Mouse (Mus musculus) embryonic facial prominence, embryonic 12.5 days (tissue): ENCODE results near the gene Cst13. TPM values are rescaled to one million over a fixed set of nuclear protein-coding genes. Genes with fewer than 3 reads are reported as not detected.

Experiments
- ATAC-seq: fragments of 200-750 bp; cut with Nextera tagmentation; 2 replicates; pipeline ENCODE4 v1.8.0; 2017; ENCODE audit not compliant: insufficient number of reproducible peaks, insufficient read depth, low FRiP score, low TSS enrichment
- H3K27ac ChIP-seq: fragments of 300-500 bp; sonication (generic); 2 replicates; pipeline ENCODE4 v1.5.1; 2016; ENCODE audit warnings: mild to moderate bottlenecking
- H3K27me3 ChIP-seq: fragments of 300-500 bp; sonication (generic); 2 replicates; pipeline ENCODE4 v1.6.1; 2016; ENCODE audit warnings: mild to moderate bottlenecking, moderate library complexity
- H3K36me3 ChIP-seq: fragments of 300-500 bp; sonication (generic); 2 replicates; pipeline ENCODE4 v1.6.1; 2016; ENCODE audit warnings: mild to moderate bottlenecking
- H3K4me1 ChIP-seq: fragments of 300-500 bp; sonication (generic); 2 replicates; pipeline ENCODE4 v1.6.1; 2016
- H3K4me2 ChIP-seq: fragments of 300-500 bp; sonication (generic); replicated peaks from 2 replicates; pipeline ENCODE4 v1.6.1; 2016; ENCODE audit warnings: mild to moderate bottlenecking, moderate library complexity
- H3K4me3 ChIP-seq: fragments of 300-500 bp; sonication (generic); 2 replicates; pipeline ENCODE4 v1.5.1; 2016; ENCODE audit warnings: mild to moderate bottlenecking
- H3K9ac ChIP-seq: fragments of 300-500 bp; sonication (generic); 2 replicates; pipeline ENCODE4 v1.6.1; 2016; ENCODE audit warnings: mild to moderate bottlenecking, moderate library complexity
- H3K9me3 ChIP-seq: fragments of 300-500 bp; sonication (generic); 2 replicates; pipeline ENCODE4 v1.6.1; 2016; ENCODE audit warnings: mild to moderate bottlenecking, moderate library complexity
- WGBS: fragments of 180-500 bp; shearing (Covaris S2); methylation state at CpG from one replicate; pipeline ENCODE4 v1.1.7; 2016; 5-methylcytosine and 5-hydroxymethylcytosine counted together
- polyA plus RNA-seq: library from polyadenylated mRNA; unstranded; fragments of >200 nt; fragmentation: Nextera tagmentation; extraction: Ambion mirVana; gene quantifications from 2 replicates; pipeline ENCODE4 v1.2.1, GENCODE M21; 2016

Gene Cst13
- polyA plus RNA-seq, 1 experiment from 2014 or later: not detected

DNA sequence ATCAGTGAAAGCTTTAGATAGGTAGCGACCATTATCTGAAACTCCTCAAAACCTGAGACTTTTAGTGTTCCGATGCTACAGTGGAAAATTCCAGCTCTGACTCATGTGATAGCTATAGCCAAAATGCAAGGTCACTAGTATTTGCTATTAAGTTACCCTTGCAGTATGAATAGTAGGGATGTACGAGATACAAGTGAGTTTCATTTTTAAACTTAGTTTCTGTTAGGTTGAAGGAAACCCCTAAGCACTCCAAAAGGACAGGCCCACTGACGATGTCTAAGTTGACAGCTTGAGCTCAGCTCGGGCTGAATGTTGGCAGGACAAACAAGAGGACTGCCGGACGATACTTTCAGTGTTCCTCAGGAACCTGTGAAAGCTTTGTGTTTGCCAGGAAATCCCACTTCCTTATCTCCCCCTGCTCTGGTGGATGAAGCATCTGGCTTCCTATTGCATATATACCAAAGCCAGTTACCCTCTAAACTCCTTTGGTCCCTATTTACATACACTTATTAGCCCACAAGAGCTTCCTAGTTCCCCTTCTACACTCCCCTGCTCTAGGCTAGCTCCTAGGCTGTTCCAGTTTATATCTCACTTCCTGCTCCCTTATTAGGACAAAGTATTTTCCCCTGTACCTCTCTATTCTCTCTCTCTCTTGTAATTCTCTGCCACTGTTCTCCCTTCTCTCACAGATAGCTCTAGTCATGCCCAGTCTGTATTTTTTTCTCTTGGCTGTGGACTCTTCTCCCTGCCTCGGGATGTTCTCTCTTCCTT is 36.9 kb downstream of the Cst13 start:
- H3K36me3 ChIP-seq: no peaks in the 10 kb centered on the region
- ATAC-seq: no peak
- no peak overlapping the region for H3K4me3 ChIP-seq
- H3K27ac ChIP-seq: no peak overlapping the region
- H3K4me2 ChIP-seq: no peak overlapping the region
- no peaks in the 10 kb centered on the region for H3K27me3 ChIP-seq
- no peaks in the 10 kb centered on the region for H3K9me3 ChIP-seq
- no peak overlapping the region for H3K9ac ChIP-seq
- no peaks in the 10 kb centered on the region for H3K4me1 ChIP-seq
- 76% methylated on average over 8 of the region's 8 CpGs for WGBS

GRCm38 (mm10) chr2:148857506-148857905 is 37.6 kb downstream of the Cst13 start:
- Histone ChIP-seq H3K27ac (no peak overlapping the region), H3K9ac (no peak overlapping the region), H3K36me3 (no peaks in the 10 kb centered on the region), H3K9me3 (no peaks in the 10 kb centered on the region), H3K27me3 (no peaks in the 10 kb centered on the region), H3K4me1 (no peaks in the 10 kb centered on the region), H3K4me2 (no peak overlapping the region), H3K4me3 (no peak overlapping the region)
- WGBS: 81% methylated on average over 4 of the region's 4 CpGs
- ATAC-seq: no peak

DNA sequence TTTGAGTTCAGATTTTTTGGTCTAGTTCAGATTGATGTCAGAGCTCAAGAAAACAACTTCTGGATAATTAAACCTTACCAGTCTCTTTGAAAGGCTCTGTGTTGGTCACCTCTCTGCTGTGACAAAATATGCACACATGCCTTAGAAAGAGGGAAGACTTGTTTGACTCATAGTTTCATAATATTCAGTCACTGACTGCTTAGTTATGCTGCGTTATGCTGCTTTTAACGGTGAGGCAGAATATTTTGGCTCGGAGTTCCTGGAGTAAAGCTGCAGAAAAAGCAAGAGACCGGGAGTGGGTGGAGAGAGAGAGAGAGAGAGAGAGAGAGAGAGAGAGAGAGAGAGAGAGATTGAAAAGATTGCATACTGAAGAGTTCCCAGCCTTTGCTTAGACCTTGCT is 41.1 kb downstream of the Cst13 start:
- H3K36me3 ChIP-seq: no peaks in the 10 kb centered on the region
- no peak overlapping the region for H3K27ac ChIP-seq
- 88% methylated on average over 4 of the region's 4 CpGs for WGBS
- no peaks in the 10 kb centered on the region for H3K4me1 ChIP-seq
- no peak overlapping the region for H3K4me3 ChIP-seq
- no peaks in the 10 kb centered on the region for H3K27me3 ChIP-seq
- no peak overlapping the region for H3K4me2 ChIP-seq
- H3K9ac ChIP-seq: no peak overlapping the region
- no peaks in the 10 kb centered on the region for H3K9me3 ChIP-seq
- no peak for ATAC-seq

GRCm38 (mm10) chr2:148861693-148862092 is 41.8 kb downstream of the Cst13 start:
- Histone ChIP-seq H3K27me3 (no peaks in the 10 kb centered on the region), H3K9me3 (no peaks in the 10 kb centered on the region), H3K9ac (no peak overlapping the region), H3K27ac (no peak overlapping the region), H3K36me3 (no peaks in the 10 kb centered on the region), H3K4me3 (no peak overlapping the region), H3K4me2 (no peak overlapping the region), H3K4me1 (no peaks in the 10 kb centered on the region)
- ATAC-seq: no peak

- H3K4me3 ChIP-seq: no peak within 1 kb of the TSS
- H3K4me2 ChIP-seq: no peak within 1 kb of the TSS
- H3K9me3 ChIP-seq: no peaks in the 10 kb centered on the region
- H3K36me3 ChIP-seq: no peaks in the 10 kb centered on the region
- 68% methylated on average over 2 of the region's 2 CpGs for WGBS
- no peak for ATAC-seq
- H3K9ac ChIP-seq: no peak within 1 kb of the TSS
- H3K27ac ChIP-seq: no peak within 1 kb of the TSS
- H3K4me1 ChIP-seq: no peaks in the 10 kb centered on the region
- H3K27me3 ChIP-seq: no peaks in the 10 kb centered on the region
Measured at GRCm38 (mm10) chr2:148864966-148865365, 45.1 kb downstream of the Cst13 start, which contains the start of gene 9230104L09Rik. Gene 9230104L09Rik (minus strand): TSS chr2:148865038.

DNA sequence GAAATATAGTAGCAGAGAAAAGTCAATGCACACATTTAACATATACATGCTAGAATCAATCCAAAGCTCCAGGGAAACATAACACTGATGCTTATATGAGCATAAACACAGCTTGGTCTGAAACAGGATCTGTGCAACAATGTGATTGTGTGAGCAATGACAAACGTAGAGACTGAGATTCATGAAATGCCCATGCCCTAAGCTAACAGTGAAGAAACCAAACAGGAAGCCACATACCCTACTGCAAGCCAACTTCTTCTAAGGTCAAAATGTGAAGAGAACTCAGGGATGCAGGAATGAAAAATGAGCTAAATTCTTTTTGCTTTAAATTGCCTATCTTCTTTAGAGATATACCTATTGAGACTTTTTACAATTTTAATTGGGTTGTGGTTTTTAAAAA is 49.1 kb downstream of the Cst13 start:
- Histone ChIP-seq H3K36me3 (peaks cover 29% of the 10 kb centered on the region), H3K9ac (no peak overlapping the region), H3K4me1 (peaks cover 14% of the 10 kb centered on the region), H3K4me2 (no peak overlapping the region), H3K9me3 (no peaks in the 10 kb centered on the region), H3K4me3 (no peak overlapping the region), H3K27me3 (no peaks in the 10 kb centered on the region), H3K27ac (no peak overlapping the region)
- WGBS: 70% methylated on average over 1 of the region's 1 CpGs
- ATAC-seq: no peak

- Histone ChIP-seq H3K36me3 (peaks cover 29% of the 10 kb centered on the region), H3K9me3 (no peaks in the 10 kb centered on the region), H3K9ac (no peak overlapping the region), H3K27me3 (no peaks in the 10 kb centered on the region), H3K4me1 (peaks cover 20% of the 10 kb centered on the region), H3K27ac (no peak overlapping the region), H3K4me2 (no peak overlapping the region), H3K4me3 (no peak overlapping the region)
- no peak for ATAC-seq
- 93% methylated on average over 3 of the region's 3 CpGs for WGBS
Measured at GRCm38 (mm10) chr2:148870526-148870925, 50.6 kb downstream of the Cst13 start.

DNA sequence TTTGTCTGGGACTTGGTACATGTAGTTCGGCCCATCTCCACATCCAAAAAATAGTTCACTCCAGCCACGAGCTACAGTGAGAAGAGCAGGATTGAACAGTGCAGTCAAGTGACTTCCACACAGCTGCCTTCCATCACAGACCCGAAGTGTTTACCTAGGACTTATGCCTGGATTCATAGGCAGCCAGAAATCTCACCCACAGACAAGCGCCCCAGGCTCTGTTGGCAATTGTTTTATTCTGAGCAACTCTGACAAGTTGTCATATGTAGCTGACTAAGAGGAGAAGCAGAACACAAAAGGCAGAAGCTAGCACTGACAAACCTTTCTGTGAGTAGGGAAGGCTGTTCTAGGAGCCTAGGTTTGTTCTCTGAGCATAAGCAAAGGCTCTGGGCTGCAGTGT is 53.0 kb downstream of the Cst13 start:
- no peak overlapping the region for H3K27ac ChIP-seq
- 72% methylated on average over 4 of the region's 4 CpGs for WGBS
- peak overlapping the region; percentile 84 for H3K4me2 ChIP-seq
- ATAC-seq: no peak
- H3K9ac ChIP-seq: no peak overlapping the region
- H3K4me1 ChIP-seq: peaks cover 20% of the 10 kb centered on the region
- peaks cover 29% of the 10 kb centered on the region for H3K36me3 ChIP-seq
- peak overlapping the region; percentile 86; the same call in 1 of the 2 replicates for H3K4me3 ChIP-seq
- no peaks in the 10 kb centered on the region for H3K9me3 ChIP-seq
- no peaks in the 10 kb centered on the region for H3K27me3 ChIP-seq

GRCm38 (mm10) chr2:148874224-148874616 is 54.3 kb downstream of the Cst13 start:
- Histone ChIP-seq H3K4me2 (peak overlapping the region; percentile 84), H3K27ac (no peak overlapping the region), H3K36me3 (peaks cover 29% of the 10 kb centered on the region), H3K4me1 (peaks cover 20% of the 10 kb centered on the region), H3K4me3 (peak overlapping the region; percentile 86), H3K27me3 (no peaks in the 10 kb centered on the region), H3K9me3 (no peaks in the 10 kb centered on the region), H3K9ac (peak overlapping the region; percentile 82)
- no peak for ATAC-seq
- WGBS: 40% methylated on average over 3 of the region's 3 CpGs

DNA sequence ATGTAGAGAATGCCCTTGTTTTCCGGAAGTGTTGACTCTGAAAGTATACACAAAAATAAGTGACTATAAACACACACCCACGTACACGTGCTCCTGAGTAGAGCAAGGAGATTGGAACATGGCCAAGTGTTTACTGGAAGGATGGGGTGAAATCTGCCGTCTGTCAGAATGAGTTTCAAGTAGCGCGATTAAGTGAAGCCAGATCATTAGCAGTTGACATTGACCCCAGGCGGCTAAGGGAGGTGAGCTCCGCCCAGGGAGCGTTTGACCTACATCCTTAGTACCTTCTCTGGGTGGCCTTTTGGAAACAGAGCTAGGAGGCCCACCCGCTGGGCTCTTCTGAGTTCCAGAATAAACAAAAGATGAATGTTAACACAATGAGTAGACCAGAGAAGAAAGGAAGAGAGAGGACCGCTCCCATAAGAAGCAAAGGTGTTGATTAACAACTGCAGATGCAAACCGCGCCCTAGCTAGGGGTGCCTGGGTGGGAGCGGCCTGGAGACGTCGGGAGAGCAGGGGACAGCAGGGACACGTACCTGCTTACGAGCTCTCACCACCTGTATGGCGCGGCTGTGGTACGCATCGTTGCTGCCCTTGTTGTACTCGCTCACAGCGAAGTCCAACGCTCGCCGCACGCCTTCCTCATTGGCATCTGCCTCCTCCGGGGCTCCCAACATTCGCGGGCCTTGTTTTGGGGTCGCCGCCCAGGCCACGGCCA is 54.9 kb downstream of the Cst13 start:
- WGBS: under 1% methylated on average over 34 of the region's 34 CpGs
- Histone ChIP-seq H3K27me3 (no peaks in the 10 kb centered on the region), H3K9me3 (no peaks in the 10 kb centered on the region), H3K36me3 (peaks cover 29% of the 10 kb centered on the region), H3K27ac (peak overlapping the region; percentile 93), H3K4me3 (peak overlapping the region; percentile 86), H3K4me2 (peak overlapping the region; percentile 84), H3K4me1 (peaks cover 20% of the 10 kb centered on the region), H3K9ac (peak overlapping the region; percentile 82)
- ATAC-seq: peak; percentile 52

DNA sequence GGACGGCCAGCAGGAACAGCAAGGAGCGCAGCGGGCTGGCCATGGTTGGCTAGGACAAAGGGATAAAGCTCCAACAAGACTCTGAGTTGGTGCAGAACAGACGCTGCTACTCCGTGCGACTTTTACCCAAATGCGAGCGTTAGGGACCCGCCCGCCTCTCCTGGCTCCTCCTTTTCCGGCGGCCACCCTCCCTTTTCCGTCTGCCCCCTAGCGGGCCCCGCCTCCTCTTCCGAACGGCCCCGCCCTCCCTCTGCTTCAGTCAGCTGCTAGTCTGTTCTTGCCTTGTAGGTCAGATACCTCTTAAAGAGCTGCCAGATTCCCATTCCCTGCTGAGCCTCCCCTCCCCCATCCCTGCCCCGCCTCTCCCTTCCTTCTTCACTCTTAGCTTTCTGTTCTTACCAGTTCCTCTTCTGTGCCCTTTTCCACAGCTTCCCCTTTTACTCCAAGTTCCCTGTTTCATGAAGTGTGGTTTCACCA is 55.5 kb downstream of the Cst13 start, which contains the start of gene Cst3:
Gene Cst3 (minus strand): TSS at position 358 of the 477 bp plus-strand sequence.
- Histone ChIP-seq H3K4me1 (peaks cover 20% of the 10 kb centered on the region), H3K36me3 (peaks cover 29% of the 10 kb centered on the region), H3K9me3 (no peaks in the 10 kb centered on the region), H3K4me3 (peak within 1 kb of the TSS; percentile 86), H3K9ac (peak within 1 kb of the TSS; percentile 82), H3K4me2 (peak within 1 kb of the TSS; percentile 84), H3K27ac (peak within 1 kb of the TSS; percentile 93), H3K27me3 (no peaks in the 10 kb centered on the region)
- peak; percentile 94 for ATAC-seq
- WGBS: under 1% methylated on average over 19 of the region's 19 CpGs
